Mouse (Mus musculus): Measurements from ENCODE around the gene Ncln. TPM values are rescaled to one million over a fixed set of nuclear protein-coding genes. Genes with fewer than 3 reads are reported as not detected.
"Not testable (repeated sequence)": the region's sequence is repeated elsewhere in the genome, so short reads cannot be mapped to it uniquely, and the experiment has no call there.

Ncln gene
- total RNA-seq, 4 experiments from 2014 or later = 115 to 136 (median 123) TPM

DNA sequence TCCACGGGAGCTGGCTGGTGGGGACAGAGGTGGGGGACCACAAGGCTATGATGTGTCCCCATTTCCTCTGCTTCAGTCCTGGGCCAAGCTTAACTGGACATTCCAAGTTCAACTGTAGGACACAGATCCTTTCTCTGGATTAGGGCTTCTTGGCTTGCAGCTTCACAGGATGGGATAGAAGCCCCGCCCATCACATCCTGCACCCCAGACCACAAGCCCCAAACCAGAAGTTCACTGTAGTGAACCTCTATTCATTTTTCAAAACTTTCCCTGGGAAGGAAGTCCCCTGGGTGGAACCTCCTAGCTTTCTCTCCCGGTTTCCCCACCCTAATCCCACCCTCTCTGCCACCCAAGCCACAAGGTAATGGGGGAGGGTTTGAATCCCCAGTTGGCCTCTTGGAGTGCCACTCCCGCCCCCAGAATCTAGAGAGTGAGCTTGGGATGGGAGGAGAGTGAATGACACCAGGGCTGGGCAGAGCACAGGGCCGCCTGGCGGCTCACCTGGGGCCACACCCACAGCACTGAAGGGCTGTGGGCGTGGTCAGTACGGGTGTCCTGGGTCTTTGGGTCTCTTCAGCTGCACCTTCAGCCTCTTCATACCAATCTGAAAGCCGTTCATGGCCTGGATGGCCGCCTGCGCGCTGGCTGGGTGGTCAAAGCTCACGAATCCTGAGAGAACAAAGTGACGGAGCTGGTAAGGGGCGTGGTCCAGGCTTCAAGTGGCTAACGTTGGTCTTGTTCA, 34.3 kb downstream of the Ncln start:
- DNase-seq = no peak

DNA sequence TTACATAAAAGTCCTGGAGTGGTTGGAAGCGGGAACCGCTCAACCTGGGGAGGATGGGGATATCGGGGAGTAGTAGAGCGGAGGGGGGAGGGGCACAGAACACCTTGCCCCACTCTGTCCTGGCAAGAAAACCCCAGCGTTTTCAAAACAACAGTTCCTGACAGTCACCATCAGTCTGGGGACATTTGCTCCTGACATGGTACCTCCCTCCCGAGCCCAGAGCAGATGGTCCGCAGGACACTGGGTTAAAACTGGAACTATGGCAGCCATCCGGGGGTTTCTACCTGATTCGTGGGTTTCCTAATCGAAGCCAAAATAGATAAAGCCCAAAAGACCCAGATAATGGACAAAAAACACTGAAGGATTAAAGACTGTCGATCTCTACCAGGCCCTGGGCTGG, 35.2 kb downstream of the Ncln start:
- DNase-seq = no peak

DNA sequence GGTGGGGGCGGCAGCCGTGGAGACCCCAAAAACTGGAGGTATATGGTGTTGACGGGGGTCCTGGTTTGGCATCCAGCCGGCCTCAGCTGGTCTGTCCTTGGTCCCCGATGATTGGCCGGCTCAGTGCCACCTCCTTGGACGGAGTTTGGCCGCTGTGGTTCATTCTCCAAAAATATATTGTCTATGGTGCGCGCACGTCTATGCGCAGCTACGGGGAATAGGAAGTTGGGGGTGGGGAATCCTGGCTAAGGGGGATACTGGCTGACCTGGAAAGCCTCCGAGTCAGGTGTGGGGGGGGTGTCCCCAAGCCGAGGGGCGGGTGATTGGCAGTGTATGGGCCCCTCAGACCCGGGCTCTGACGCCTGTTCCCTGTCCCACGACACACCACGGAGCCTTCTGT, 35.7 kb downstream of the Ncln start:
- DNase-seq = no peak

DNA sequence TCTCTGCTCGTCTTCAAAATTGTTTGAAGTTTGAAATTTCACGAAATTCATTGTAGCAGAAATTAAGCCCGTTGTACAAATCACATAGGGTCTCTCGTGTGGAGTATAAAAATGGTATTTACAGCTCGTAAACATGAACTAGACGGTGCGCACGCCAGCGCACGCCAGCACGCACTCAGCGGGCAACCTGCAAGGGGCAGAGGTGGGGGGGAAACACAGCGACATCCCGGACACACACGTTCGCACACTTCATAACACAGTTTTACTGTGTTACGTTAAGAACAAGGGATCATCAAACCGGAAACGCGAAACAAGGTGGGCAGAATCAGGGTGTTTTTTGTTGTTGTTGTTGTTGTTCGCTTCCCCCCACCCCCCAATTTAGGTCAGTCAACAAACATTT, 36.8 kb downstream of the Ncln start:
- DNase-seq = no peak

DNA sequence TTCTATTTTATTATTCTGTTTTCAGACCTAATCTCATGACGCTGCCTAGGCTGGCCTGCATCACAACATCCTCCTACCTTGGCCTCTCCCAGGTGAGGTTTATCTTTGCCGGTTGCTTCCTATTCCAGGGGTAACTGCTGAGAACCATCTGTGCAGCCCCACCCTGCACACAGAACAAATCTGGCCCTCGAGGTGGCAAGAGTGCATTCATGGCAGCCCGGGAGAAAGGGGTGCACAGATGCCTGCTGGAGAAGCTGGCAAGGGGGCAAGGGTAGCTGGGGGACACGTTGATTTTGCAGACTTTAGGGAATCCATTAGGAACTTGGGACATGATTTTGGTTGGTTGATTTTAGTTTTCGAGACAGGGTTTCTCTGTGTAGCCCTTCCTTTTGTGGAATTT, 37.9 kb downstream of the Ncln start:
- no peak for DNase-seq

DNA sequence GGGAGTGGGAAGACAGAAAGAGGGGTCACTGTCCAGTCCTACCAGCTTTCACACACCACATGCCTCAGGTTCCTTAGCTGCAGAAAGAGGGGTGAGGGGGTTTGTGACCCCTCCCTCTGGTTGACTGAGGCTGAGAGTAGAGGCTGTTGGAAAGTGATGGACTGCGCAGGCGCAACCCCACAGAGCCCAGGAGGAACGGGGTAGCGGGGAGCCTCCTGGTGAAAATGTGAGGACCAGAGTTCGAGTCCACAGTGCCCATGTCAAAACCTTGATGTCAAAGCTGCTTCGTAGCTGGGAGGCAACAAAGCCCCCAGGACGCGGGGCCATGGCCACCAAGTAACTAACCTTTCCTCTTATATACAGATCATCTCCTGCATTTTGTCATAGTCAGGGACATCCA, 38.6 kb downstream of the Ncln start:
- DNase-seq = no peak

DNA sequence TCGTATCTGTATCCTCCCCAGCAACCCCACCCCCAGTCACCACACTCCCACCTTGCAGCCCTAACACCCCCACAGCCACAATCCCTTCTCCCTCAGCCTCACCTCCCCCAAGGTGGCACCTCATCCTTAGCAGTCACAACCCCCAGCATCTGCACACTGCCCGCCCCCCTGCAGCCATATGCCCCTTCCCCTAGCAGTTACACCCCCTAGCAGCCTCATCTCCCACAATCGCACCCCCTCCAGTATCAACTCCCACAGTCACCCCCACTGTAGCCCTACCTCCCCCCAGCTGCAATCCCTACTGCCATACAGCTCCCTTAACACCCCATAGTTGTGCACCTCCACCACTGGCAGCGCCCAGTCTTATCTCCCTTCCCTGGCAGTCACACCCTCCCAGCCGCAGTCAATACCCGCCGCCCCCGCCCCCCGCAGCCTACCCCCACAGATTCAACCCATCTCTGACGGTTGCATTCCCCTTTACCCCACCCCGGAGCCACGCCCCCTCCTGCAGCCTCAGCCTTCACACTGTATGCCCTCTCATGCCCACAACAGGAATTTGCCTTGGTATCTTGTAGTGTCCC, 39.1 kb downstream of the Ncln start:
- DNase-seq = no peak

DNA sequence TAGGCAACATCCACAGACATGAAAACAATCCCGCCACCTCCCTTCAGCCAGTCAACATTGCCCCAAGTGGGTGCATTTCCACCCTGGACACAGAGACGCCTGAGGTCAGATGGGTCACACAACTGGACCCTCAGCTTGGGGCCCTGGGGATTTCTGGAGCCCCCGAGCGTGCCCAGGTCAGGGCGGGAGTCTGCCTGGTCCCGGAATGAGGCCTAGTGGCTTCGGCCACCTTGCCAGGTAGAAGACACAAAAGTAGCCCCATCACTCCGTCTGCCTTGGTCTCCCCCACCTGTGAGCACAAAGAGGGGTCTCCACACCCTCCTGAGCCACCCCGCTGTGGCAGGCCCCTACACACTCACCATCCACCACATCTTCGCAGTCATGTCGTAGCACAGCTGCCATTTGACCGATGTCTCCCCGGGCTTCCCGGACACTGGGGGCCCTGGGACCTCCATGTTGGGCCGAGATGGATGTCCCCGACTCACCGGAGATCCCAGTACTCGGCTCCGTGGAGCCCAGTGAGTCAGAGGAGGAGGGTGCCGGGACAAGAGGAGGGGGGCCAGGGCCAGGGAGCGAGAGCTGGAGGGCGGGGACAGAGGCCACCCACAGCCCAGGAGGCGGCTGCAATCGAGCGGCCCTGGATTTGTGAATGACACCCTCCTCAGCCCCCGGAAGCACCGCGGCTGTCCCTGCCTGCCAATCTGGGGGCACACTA, 40.9 kb downstream of the Ncln start, which contains the start of gene Nfic:
TSS of gene Nfic (minus strand) at position 455 of the 715 bp plus-strand sequence.
- no peak for DNase-seq

DNA sequence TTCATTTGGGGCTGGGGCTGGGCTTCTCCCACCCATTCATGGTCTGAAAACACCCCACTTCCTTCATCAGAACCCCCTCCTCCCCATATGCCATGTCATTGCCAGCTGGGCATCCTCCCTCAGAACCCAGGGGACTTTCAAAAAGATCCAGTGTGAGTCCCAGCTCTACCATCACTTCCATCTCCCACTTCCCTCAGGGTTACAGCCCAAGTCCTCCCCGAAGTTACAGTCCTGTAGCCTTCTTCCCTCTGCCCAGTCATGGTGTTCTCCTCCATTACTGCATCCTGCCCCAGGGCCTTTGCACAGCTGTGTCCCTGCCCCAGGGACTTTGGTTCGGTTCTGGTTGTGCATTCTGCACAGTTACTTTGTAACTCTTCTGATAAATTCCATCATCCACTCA, 42.1 kb downstream of the Ncln start:
- DNase-seq = no peak

DNA sequence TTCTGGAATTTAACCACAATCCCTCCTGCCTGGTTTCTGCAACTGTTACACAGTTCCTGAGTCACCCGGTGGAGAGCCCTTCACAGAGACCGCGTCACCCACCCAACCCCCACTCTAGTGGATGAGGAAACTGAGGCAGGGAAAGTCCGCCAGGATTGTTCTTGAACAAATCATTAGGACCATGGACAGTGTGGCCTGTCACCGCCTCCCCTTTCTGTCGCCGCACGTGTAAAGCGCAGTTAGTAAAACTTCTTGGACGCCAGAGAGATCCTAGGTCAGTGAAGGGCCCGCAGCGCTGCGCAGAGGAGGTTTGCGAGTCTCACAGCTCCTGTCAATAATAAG, 43.3 kb downstream of the Ncln start:
- no peak for DNase-seq

DNA sequence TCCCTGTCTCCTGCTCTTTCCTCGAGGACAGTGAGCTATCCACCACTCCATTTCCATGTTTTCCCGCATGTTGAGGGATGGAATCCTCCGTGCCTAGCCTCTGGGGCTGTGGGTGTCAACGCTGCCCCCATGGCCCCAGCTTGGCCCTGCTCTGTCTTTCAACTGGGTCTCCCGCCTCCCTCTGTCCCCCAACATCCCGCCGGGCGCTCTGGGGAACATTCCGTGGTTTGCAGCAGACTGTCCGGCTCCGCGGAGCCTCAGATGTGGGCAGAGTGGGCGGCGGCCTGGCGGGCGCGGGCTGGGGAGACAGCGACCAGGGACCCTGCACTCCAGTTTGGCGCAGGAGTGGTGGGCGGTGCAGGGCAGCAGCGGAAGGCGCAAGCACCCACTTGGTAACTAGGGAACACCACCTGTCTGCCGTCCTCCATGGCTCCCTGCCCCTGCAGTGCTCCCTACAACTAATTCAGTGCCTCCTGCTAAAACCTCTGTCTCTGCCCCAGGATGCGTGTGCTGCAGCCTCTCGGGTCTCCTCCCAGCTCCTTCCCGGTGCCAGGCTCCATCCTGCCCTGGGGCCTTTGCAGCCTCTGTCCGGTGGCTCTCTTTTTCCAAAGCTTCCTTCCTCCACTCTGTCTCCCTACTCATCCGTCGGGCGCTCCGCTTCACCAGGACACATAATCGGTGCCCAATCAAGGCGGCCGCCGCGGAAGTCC, 43.8 kb downstream of the Ncln start:
- DNase-seq = no peak

DNA sequence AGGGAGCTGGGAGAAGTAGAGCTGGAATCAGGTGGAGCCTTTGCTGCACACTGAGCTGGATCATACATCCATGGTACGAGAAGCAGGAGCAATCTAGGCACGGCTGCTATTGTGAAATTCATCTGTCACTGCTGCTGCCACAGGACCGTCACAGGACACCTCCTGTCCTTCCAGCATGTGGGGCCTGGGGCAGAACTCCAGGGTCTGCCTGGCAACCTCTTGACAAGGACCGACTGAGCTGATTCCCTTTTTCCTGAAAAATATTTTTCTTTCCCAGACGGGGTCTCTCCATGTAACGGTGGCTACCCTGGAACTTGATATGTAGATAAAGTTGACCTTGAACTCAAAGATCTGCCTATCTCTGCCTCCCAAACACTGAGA, 44.8 kb downstream of the Ncln start:
- DNase-seq = no peak

DNA sequence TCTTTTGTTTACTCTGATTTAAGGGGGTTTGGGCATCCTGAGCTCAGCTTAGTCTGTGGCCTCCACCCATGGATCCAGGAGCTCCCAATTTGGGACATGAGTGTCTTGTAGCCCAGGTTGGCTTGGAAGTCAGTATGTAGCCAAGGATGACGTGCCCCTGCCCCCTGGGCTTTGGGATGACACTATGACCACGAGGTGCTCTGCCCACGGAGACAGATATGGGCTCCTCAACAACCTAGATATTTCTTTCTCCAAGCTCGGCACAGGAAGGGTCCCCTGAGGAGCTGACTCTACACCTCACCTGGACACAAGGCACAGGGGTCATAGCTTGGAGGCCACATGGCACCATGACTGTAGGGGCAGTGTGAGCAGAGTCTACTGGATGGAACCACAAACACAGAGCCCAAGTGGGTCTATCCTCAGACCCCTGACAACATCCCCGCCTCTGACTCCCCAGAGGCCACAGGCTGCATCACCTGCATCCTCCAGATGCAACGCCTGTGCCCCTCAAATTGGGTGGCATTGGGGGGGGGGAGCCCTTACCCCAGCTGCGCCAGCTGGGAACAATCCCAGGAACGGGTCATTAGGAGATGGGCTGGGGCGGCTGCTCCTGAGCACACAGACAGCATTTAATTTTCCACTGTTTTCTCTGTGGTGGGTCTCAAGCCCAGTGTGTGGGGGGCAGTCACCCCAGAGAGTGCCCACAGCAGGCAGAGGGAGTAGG, 45.4 kb downstream of the Ncln start:
- no peak for DNase-seq

DNA sequence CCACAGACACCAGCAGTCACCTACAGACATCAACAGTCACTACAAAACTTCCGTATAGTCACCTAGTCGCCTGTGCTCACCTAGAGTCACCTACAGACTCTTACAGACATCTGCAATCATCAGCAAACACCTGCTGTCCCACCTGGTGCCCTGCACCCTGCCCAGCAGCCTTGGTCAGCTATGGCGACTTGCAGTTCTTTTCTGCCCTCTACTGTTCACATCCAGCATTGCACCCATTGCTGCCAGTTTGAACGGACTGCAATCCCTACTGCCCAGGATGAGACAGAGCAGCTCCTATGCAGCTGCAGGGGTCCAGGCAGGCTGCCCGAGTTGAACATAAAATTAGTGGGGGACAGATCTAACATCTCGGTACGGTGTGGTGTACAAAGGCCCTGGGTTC, 46.1 kb downstream of the Ncln start:
- peak; percentile 60 for DNase-seq

DNA sequence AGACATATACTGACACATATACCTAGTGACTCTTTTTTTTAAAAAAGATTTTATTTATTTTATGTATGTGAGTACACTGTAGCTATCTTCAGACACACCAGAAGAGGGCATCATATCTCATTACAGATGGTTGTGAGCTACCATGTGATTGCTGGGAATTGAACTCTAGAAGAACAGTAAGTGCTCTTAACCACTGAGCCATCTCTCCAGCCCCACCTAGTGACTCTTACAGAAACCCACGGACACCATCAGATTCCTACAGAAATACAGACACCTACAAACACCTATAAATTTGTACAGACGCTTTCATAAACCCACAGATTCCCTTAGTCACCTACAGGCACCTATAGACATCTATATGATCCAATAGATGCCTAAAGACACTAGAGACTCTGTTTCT, 50.7 kb downstream of the Ncln start:
- not testable (repeated sequence) for DNase-seq

DNA sequence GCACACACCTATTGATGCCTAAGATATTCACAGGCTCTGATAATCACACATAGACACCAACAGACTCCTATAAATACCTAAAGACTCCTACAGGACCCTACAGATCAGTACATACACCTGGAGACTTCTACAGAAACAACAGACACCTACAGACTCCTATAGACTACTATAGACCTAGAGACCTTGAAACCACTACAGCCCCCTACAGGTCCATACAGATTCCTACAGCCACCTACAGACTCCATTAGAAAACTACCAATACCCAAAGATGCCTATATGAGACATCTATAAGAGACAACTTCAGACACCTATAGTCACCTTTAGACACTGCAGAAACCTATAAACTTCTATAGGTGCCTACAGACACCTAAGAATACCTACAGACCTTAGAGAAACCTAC, 55.2 kb downstream of the Ncln start:
- no peak for DNase-seq

Small RNA genes lying within 50 kb of the gene (microRNA-seq; reads per million reads assigned to microRNA genes)
- gene Gm25595 = 0 reads per million in 2 experiments

Other genes starting within 250 kb of the Ncln start
- 1 to 10 TPM in 3 of 4 experiments, under 1 TPM in 1; 0.67 to 2.1 (median 1.5) TPM for gene Matk, start 243.5 kb downstream of the Ncln start, total RNA-seq (2022)
- 100 to 1,000 TPM; 100 to 139 (median 113) TPM for gene Mrpl54, start 229.5 kb downstream of the Ncln start, total RNA-seq (2022)
- gene Apba3, start 229.4 kb downstream of the Ncln start, total RNA-seq (2022) = 10 to 100 TPM; 61.9 to 72.3 (median 66.4) TPM
- gene Tjp3, start 204.8 kb downstream of the Ncln start, total RNA-seq (2022) = under 1 TPM; 0.22 to 0.81 (median 0.29) TPM
- 10 to 100 TPM; 42.6 to 61.1 (median 53.3) TPM for gene Pip5k1c, start 203.4 kb downstream of the Ncln start, total RNA-seq (2022)
- 10 to 100 TPM; 37.7 to 47.5 (median 42.5) TPM for gene Cactin, start 175.3 kb downstream of the Ncln start, total RNA-seq (2022)
- 10 to 100 TPM; 35.6 to 52.1 (median 42.0) TPM for gene Tbxa2r, start 167.7 kb downstream of the Ncln start, total RNA-seq (2022)
- 10 to 100 TPM in 2 of 4 experiments, 1 to 10 TPM in 2; 3.7 to 17.7 (median 9.3) TPM for gene Gipc3, start 153.1 kb downstream of the Ncln start, total RNA-seq (2022)
- gene Hmg20b, start 145.9 kb downstream of the Ncln start, total RNA-seq (2022) = 100 to 1,000 TPM in 3 of 4 experiments, 10 to 100 TPM in 1; 94.2 to 121 (median 112) TPM
- 10 to 100 TPM; 18.3 to 25.7 (median 22.0) TPM for gene Mfsd12, start 138.9 kb downstream of the Ncln start, total RNA-seq (2022)
- 1 to 10 TPM; 1.6 to 5.3 (median 2.4) TPM for gene 4930404N11Rik, start 130.6 kb downstream of the Ncln start, total RNA-seq (2022)
- gene Fzr1, start 117.9 kb downstream of the Ncln start, total RNA-seq (2022) = 10 to 100 TPM; 47.1 to 52.7 (median 49.9) TPM
- gene Dohh, start 112.0 kb downstream of the Ncln start, total RNA-seq (2022) = 10 to 100 TPM; 49.8 to 60.2 (median 55.0) TPM
- gene Gm48551, start 111.9 kb downstream of the Ncln start, total RNA-seq (2022) = 1 to 10 TPM in 2 of 4 experiments, under 1 TPM in 2; 0.65 to 2.9 (median 1.0) TPM
- 1 to 10 TPM; 2.0 to 4.2 (median 2.6) TPM for gene Gm48552, start 107.4 kb downstream of the Ncln start, total RNA-seq (2022)
- gene Smim24, start 103.3 kb downstream of the Ncln start, total RNA-seq (2022) = 1 to 10 TPM in 2 of 4 experiments, under 1 TPM in 2; 0.78 to 2.0 (median 0.96) TPM
- 100 to 1,000 TPM; 113 to 191 (median 144) TPM for gene Nfic, start 40.8 kb downstream of the Ncln start, total RNA-seq (2022)
- 1 to 10 TPM in 3 of 4 experiments, under 1 TPM in 1; 0.17 to 2.5 (median 1.7) TPM for gene Celf5, start 13.7 kb downstream of the Ncln start, total RNA-seq (2022)
- gene S1pr4, start 3.7 kb upstream of the Ncln start, total RNA-seq (2022) = 1 to 10 TPM in 2 of 4 experiments, under 1 TPM in 2; 0.56 to 1.7 (median 0.92) TPM
- gene Gna15, start 27.8 kb upstream of the Ncln start, total RNA-seq (2022) = 1 to 10 TPM in 3 of 4 experiments, under 1 TPM in 1; 0.70 to 2.2 (median 1.6) TPM
- 100 to 1,000 TPM in 2 of 4 experiments, 10 to 100 TPM in 2; 90.2 to 105 (median 98.1) TPM for gene Gna11, start 48.8 kb upstream of the Ncln start, total RNA-seq (2022)
- gene Aes, start 63.1 kb upstream of the Ncln start, total RNA-seq (2022) = 1,000 to 10,000 TPM in 3 of 4 experiments, 100 to 1,000 TPM in 1; 989 to 1,424 (median 1,166) TPM
- 100 to 1,000 TPM in 2 of 4 experiments, 10 to 100 TPM in 2; 50.6 to 211 (median 117) TPM for gene Tle2, start 78.2 kb upstream of the Ncln start, total RNA-seq (2022)
- 100 to 1,000 TPM in 2 of 4 experiments, 10 to 100 TPM in 2; 32.2 to 138 (median 85.6) TPM for gene Tle6, start 104.7 kb upstream of the Ncln start, total RNA-seq (2022)
- gene BC025920, start 109.9 kb upstream of the Ncln start, total RNA-seq (2022) = 1 to 10 TPM; 1.2 to 1.7 (median 1.3) TPM
- 10 to 100 TPM; 14.7 to 34.5 (median 26.5) TPM for gene Sirt6, start 131.4 kb upstream of the Ncln start, total RNA-seq (2022)
- 10 to 100 TPM; 24.6 to 58.2 (median 46.7) TPM for gene Ankrd24, start 132.1 kb upstream of the Ncln start, total RNA-seq (2022)
- gene Gm10778, start 152.7 kb upstream of the Ncln start, total RNA-seq (2022) = 1 to 10 TPM; 1.4 to 4.1 (median 3.7) TPM
- 1 to 10 TPM; 4.4 to 9.3 (median 5.5) TPM for gene Zfp433, start 208.4 kb upstream of the Ncln start, total RNA-seq (2022)